Mouse (Mus musculus) ES-Bruce4 (cell line): ENCODE data around the gene Rpl28. TPM values are rescaled to one million over a fixed set of nuclear protein-coding genes. Genes with fewer than 3 reads are reported as not detected.
A peak's percentile ranks its signal among the peaks of the same experiment; 100 is the strongest.

Experiments
- H3K27ac ChIP-seq: 2 replicates; pipeline ENCODE4 v1.5.1; 2012; ENCODE audit warnings: low read length, inconsistent platforms; ENCODE audit not compliant: insufficient read depth
- H3K27me3 ChIP-seq: 2 replicates; pipeline ENCODE4 v1.6.1; 2012; ENCODE audit warnings: mild to moderate bottlenecking, low read length, inconsistent platforms; ENCODE audit not compliant: control insufficient read depth, poor library complexity, insufficient read depth, severe bottlenecking
- H3K36me3 ChIP-seq: 2 replicates; pipeline ENCODE4 v1.6.1; 2012; ENCODE audit warnings: inconsistent platforms, mild to moderate bottlenecking, low read length, moderate library complexity; ENCODE audit not compliant: control insufficient read depth, poor library complexity, insufficient read depth, severe bottlenecking
- H3K4me1 ChIP-seq: one replicate; pipeline ENCODE4 v1.8.1; 2011; ENCODE audit warnings: low read length; ENCODE audit not compliant: control insufficient read depth, insufficient read depth
- H3K4me3 ChIP-seq: 2 replicates; pipeline ENCODE4 v1.5.1; 2011; ENCODE audit warnings: low read depth, mild to moderate bottlenecking, low read length
- H3K9ac ChIP-seq: 2 replicates; pipeline ENCODE4 v1.6.1; 2012; ENCODE audit warnings: low read depth, mild to moderate bottlenecking, inconsistent platforms; ENCODE audit not compliant: poor library complexity, severe bottlenecking
- H3K9me3 ChIP-seq: replicated peaks from 2 replicates; pipeline ENCODE4 v1.6.1; 2012; ENCODE audit warnings: mild to moderate bottlenecking, low read length, inconsistent platforms; ENCODE audit not compliant: control insufficient read depth, poor library complexity, insufficient read depth, severe bottlenecking
- CTCF ChIP-seq: IDR thresholded peaks from one replicate; pipeline ENCODE4 v1.8.1; 2011; ENCODE audit warnings: low read depth, low read length
- EP300 ChIP-seq: IDR thresholded peaks from 2 replicates; pipeline ENCODE4 v1.6.1; 2011; ENCODE audit warnings: low read depth, low read length; ENCODE audit not compliant: insufficient read depth
- POLR2A ChIP-seq: IDR thresholded peaks from one replicate; pipeline ENCODE4 v1.8.1; 2011; ENCODE audit warnings: low read length; ENCODE audit not compliant: insufficient read depth
- polyA plus RNA-seq: library from polyadenylated mRNA; stranded (reverse); fragments of >200 nt; gene quantifications from 2 replicates; pipeline ENCODE4 v1.2.4, GENCODE M21; 2011; ENCODE audit warnings: low read depth; ENCODE audit not compliant: missing spikeins, insufficient read depth, insufficient read length

Rpl28 gene
- polyA plus RNA-seq, 1 experiment: 969 TPM

GRCm38 (mm10) chr7:4822162-4822907 lies 29.7 kb downstream of the Rpl28 start:
- peak overlapping the region; percentile 82 for H3K27ac ChIP-seq
- H3K36me3 ChIP-seq: no peaks in the 10 kb centered on the region
- no peak overlapping the region for H3K4me3 ChIP-seq
- H3K4me1 ChIP-seq: peaks cover 28% of the 10 kb centered on the region
- no peaks in the 10 kb centered on the region for H3K9me3 ChIP-seq
- H3K27me3 ChIP-seq: no peaks in the 10 kb centered on the region
- 0 out of 2 replicates have a peak overlapping the region, but pooled peaks have one; percentile 6 for H3K9ac ChIP-seq
- TF ChIP-seq CTCF: no peak
- TF ChIP-seq EP300: peak; percentile 82; the same call in 1 of the 2 replicates

- TF ChIP-seq EP300 (peak; percentile 90), CTCF (no peak)
Observed at GRCm38 (mm10) chr7:4825365-4825764, 32.7 kb downstream of the Rpl28 start.

GRCm38 (mm10) chr7:4830476-4830875 lies 37.8 kb downstream of the Rpl28 start:
- Histone ChIP-seq H3K9ac (no peak overlapping the region), H3K27me3 (no peaks in the 10 kb centered on the region), H3K27ac (no peak overlapping the region), H3K9me3 (no peaks in the 10 kb centered on the region), H3K4me1 (peaks cover 3% of the 10 kb centered on the region), H3K36me3 (no peaks in the 10 kb centered on the region), H3K4me3 (peak overlapping the region; percentile 11; the same call in 1 of the 2 replicates)
- TF ChIP-seq EP300 (no peak), POLR2A (no peak), CTCF (no peak)

More at GRCm38 (mm10) chr7:4825365-4825764, 32.7 kb downstream of the Rpl28 start:
- Histone ChIP-seq H3K9me3 (no peaks in the 10 kb centered on the region), H3K4me1 (peaks cover 25% of the 10 kb centered on the region), H3K4me3 (peak overlapping the region; percentile 21; the same call in 1 of the 2 replicates), H3K27me3 (no peaks in the 10 kb centered on the region), H3K9ac (peak overlapping the region; percentile 5; the same call in 1 of the 2 replicates), H3K27ac (peak overlapping the region; percentile 67; the same call in 1 of the 2 replicates), H3K36me3 (no peaks in the 10 kb centered on the region)

GRCm38 (mm10) chr7:4835631-4836327 lies 43.1 kb downstream of the Rpl28 start:
- TF ChIP-seq EP300: no peak
- no peak for TF ChIP-seq POLR2A
- no peak for TF ChIP-seq CTCF
- H3K4me3 ChIP-seq: peak overlapping the region; percentile 72
- no peaks in the 10 kb centered on the region for H3K9me3 ChIP-seq
- no peak overlapping the region for H3K27ac ChIP-seq
- H3K9ac ChIP-seq: peak overlapping the region; percentile 56
- H3K27me3 ChIP-seq: no peaks in the 10 kb centered on the region
- no peaks in the 10 kb centered on the region for H3K4me1 ChIP-seq
- no peaks in the 10 kb centered on the region for H3K36me3 ChIP-seq

GRCm38 (mm10) chr7:4836351-4836792 lies 43.7 kb downstream of the Rpl28 start:
- Histone ChIP-seq H3K9me3 (no peaks in the 10 kb centered on the region), H3K27me3 (no peaks in the 10 kb centered on the region), H3K27ac (no peak overlapping the region)

GRCm38 (mm10) chr7:4837639-4838038 lies 45.0 kb downstream of the Rpl28 start:
- Histone ChIP-seq H3K4me3 (no peak overlapping the region), H3K27me3 (no peaks in the 10 kb centered on the region), H3K9ac (no peak overlapping the region), H3K9me3 (no peaks in the 10 kb centered on the region), H3K36me3 (no peaks in the 10 kb centered on the region), H3K27ac (no peak overlapping the region), H3K4me1 (peaks cover 5% of the 10 kb centered on the region)
- TF ChIP-seq EP300 (no peak), POLR2A (no peak), CTCF (no peak)

More at GRCm38 (mm10) chr7:4836351-4836792, 43.7 kb downstream of the Rpl28 start:
- no peaks in the 10 kb centered on the region for H3K36me3 ChIP-seq
- peak overlapping the region; percentile 50 for H3K4me3 ChIP-seq
- H3K9ac ChIP-seq: peak overlapping the region; percentile 56
- TF ChIP-seq POLR2A: no peak
- peak; percentile 27 for TF ChIP-seq CTCF
- no peak for TF ChIP-seq EP300
- H3K4me1 ChIP-seq: no peaks in the 10 kb centered on the region
